Mouse (Mus musculus): Measurements from ENCODE around the gene Wdr5. TPM values are rescaled to one million over a fixed set of nuclear protein-coding genes. Genes with fewer than 3 reads are reported as not detected.

Wdr5 gene
- total RNA-seq, 4 experiments from 2014 or later = 31.3 to 42.8 (median 36.3) TPM

GRCm38 (mm10) chr2:27552620-27553287 is 37.8 kb downstream of the Wdr5 start:
- peak; percentile 47 for DNase-seq

DNA sequence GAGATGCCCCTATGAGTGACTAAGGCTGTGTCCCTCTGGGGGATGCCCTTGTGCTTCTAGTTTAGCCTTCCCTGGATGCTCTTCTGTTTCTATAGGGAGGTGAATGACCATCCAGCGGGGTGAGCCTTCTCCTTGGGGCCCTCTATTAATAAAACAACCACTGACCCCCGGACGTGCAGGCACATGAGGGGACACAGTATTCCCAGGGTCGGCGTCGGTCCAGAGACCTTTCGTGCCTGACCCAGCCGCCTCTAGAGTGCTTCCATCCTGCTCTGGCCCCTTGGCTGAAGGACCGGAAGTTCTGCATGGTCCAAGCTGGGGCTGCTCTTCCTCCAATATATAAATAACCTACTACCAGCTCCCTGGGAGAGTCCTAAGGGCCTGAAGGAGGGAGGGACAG is 39.4 kb downstream of the Wdr5 start:
- no peak for DNase-seq

DNA sequence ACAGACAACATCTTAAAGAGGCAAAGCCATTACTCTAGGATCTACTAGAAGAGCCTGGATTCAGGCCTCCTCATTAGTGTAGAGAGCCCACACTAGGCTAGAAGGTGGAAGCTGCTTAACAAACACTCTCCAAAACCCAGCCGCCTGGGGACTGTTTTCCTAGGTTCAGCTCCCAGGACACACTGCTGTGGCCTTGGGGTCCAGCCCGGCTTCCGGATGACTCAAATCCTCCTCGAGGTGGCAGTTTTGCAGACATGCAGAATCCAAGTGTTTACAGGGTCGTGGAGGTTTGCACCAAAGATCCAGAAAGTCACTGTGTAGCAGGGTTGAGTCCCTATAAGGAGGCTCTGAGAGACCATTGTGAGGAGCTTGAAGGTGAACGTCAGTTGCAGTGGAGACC is 42.0 kb downstream of the Wdr5 start:
- no peak for DNase-seq

DNA sequence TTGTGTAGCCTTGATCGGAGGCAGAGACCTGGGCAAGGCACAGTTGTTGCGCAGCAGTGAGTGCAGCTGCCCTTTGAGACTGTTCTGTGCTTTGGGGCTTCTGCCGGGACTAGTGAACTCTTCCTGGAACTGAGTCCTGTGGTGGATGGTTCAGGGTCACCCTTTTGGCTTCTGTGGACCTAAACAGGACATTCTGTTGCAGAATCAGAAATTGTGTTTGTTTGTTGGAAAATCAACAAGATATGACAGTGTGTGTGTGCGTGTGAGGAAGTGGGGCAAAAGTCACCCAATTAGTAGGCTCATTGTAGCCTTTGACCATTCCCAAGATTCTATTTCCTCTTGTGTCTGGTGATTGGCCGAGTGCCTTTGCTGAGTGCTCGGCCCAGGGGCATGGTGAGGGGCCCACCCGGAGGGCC is 45.8 kb downstream of the Wdr5 start:
- DNase-seq = no peak

GRCm38 (mm10) chr2:27561159-27561558 is 46.2 kb downstream of the Wdr5 start:
- DNase-seq = no peak

DNA sequence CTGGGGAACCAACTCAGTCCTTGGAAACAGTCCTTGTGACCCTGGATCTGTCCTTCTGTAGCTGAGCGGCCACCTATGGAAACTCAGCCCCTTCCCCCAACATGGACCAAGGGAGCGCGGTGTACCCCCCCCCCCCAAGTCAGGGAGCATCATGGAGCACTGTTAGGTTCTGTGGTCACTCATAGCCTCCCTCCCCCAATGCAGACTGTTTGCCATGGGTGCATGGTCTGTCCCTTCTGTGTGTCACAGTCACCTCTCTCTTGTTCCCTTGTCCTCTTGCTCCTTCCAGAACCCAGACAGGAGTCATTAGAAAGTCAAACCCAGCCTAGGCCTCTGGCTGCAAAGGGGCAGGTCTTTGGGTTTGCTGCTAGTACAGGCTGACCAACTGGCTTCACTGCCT is 46.9 kb downstream of the Wdr5 start:
- no peak for DNase-seq

DNA sequence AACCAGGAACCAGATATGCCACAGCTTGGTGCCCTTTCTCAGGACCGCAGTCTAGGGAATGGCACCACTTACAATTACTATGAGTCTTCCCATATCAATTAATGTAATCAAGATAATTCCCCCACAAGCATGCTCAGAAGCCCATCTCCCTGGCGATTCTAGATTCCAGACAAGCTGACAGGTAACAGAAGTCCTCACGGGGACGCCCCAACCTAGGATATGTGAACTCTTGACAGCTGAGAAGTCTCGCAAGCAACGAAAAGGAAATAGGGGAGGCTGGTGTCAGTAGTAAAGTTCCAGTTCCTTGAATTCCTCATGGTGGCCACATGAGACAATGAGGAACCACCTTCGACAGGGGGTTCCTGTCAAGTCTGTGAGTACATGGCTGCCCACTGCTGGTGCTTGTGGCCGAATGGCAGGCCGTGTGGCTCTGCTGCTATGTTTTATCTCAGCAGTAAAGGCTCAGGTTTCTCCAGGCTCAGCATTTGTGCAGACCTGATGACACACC is 48.7 kb downstream of the Wdr5 start:
- DNase-seq = no peak

GRCm38 (mm10) chr2:27564694-27565093 is 49.7 kb downstream of the Wdr5 start:
- DNase-seq = no peak

DNA sequence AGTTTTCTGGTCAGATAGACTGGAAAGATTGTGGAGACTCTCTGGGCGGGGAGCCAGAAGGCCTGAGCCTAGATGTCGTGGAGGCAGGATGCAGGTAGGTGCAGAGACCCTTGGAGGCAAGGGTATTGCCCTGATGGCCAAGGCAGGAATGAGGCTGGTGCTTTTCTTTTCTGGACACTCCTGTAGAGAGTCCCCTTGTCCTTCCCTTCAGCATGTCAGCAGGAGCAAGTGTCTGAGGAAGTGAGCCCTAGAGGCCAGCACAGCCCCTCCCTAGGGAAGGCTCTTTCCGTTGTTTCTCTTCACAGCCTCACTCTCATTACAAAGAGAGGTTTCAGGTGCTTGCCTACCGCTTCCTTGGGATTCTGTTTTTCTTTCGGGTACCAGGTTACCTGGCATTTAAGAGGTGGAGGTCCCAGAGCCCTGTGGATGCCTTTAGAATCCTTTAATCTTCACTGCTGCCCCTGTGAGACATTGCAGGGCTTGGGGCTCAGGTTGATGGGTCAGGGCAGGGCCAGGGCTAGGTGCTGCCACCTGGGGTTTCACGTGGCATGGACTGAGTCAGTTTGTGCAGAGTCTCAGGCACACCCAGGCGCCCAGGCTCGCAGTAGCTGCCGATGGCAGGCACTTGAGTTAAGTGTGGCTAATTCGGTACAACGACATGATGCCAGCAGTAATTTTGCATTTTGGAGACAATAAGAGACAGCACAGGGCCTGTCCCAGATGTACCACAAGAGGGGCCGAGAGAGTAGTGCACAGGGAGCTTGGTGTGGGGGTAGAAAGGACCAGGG is 50.6 kb downstream of the Wdr5 start:
- DNase-seq = no peak

GRCm38 (mm10) chr2:27570856-27571255 is 55.9 kb downstream of the Wdr5 start:
- DNase-seq = no peak

GRCm38 (mm10) chr2:27572261-27572793 is 57.4 kb downstream of the Wdr5 start:
- DNase-seq = no peak

DNA sequence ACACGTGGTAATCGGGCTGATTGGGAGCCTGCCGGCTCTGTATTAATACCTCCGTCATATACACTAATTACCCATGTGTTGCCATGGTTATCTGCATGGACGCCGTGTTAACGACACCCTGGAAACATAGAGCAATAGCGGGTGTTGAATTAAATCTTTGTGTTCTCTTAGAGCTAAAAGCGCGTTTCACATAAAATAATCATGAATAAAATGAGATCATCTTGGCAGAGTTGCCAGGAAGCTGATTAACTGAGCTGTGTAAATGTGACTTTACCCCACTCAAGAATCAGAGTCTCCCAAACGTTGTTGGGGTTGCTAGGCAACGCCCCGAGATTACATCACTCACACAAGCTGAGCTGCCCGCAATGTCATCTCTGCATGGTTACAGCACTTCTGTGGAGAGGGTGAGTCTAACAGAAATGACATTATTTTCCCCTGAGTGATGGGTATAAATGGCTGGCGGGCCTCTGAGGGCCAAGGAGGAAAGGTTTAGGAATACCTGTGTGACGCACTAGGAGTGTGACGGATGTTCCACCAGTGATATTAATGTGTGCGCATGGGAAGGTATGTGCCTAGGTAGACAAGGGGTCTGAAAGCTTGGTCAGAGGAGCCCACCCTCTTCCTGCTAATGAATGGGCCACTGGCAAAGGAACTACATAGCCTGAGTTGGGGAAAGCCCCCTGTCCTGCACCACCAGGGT is 58.1 kb downstream of the Wdr5 start:
- DNase-seq = peak; percentile 58

DNA sequence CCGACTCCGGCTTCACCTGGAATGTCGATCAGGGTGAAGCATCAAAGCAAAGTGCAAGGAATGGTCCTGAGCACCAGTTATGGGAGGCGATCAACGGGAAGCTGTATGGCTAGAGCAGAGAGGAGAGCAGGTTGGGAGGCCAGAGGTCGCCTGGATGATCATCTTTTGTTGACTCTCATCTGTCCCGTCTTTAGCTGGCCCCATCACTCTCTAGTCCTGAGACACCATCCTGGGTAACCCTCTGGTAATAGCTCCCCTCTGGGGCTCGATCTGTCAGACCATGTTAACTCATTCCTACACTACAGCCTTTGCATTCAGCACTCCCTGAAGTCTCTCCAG is 58.6 kb downstream of the Wdr5 start:
- no peak for DNase-seq

GRCm38 (mm10) chr2:27576416-27576815 is 61.5 kb downstream of the Wdr5 start:
- peak; percentile 30 for DNase-seq

DNA sequence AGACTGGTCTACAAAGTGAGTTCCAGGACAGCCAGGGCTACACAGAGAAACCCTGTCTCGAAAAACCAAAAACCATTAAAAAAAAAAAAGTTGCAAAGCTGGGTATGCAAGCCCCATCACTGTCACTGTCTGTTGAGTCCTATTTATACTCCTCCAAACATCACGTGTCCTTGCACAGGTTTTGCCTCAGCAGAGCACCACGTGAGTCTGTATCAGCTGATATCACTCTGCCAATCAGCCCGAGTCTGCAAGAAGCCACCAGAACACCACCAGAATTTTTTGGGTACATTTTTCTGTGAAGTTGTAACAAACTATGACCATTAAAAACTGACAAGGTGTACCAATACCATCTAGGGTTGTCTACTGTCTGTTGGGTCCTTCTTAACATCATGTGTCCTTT is 63.6 kb downstream of the Wdr5 start:
- no peak for DNase-seq

- no peak for DNase-seq
Measured at GRCm38 (mm10) chr2:27582112-27582511, 67.2 kb downstream of the Wdr5 start.

GRCm38 (mm10) chr2:27583019-27583418 is 68.1 kb downstream of the Wdr5 start:
- DNase-seq = no peak

GRCm38 (mm10) chr2:27584546-27584945 is 69.6 kb downstream of the Wdr5 start:
- DNase-seq = no peak

Other genes starting within 250 kb of the Wdr5 start
- 10 to 100 TPM; 23.4 to 55.4 (median 39.0) TPM for gene Vav2, start 88.1 kb upstream of the Wdr5 start, total RNA-seq (2022)
- gene Brd3os, start 72.8 kb upstream of the Wdr5 start, total RNA-seq (2022) = 10 to 100 TPM in 3 of 4 experiments, 1 to 10 TPM in 1; 9.3 to 21.5 (median 15.3) TPM
- gene Brd3, start 7.5 kb upstream of the Wdr5 start, total RNA-seq (2022) = 10 to 100 TPM; 87.2 to 97.9 (median 91.9) TPM
- 10 to 100 TPM; 51.3 to 64.4 (median 56.7) TPM for gene Rxra, start 161.3 kb downstream of the Wdr5 start, total RNA-seq (2022)